Mouse (Mus musculus) brain, embryonic 14.5 days (tissue): Measurements from ENCODE around the gene Kifc1.
"Not testable (repeated sequence)": the region's sequence is repeated elsewhere in the genome, so short reads cannot be mapped to it uniquely, and the experiment has no call there.

Experiments used
- CTCF ChIP-seq: fragments of 200-500 bp; IDR thresholded peaks from 2 replicates; pipeline ENCODE4 v1.5.1; 2012; ENCODE audit warnings: inconsistent platforms, mild to moderate bottlenecking, moderate library complexity, borderline replicate concordance; ENCODE audit not compliant: insufficient read depth, insufficient read length; ENCODE audit errors: extremely low read depth
- POLR2A ChIP-seq: fragments of 200-500 bp; IDR thresholded peaks from 2 replicates; pipeline ENCODE4 v1.6.1; 2012; ENCODE audit warnings: mild to moderate bottlenecking, inconsistent platforms, borderline replicate concordance; ENCODE audit not compliant: poor library complexity, insufficient read depth, insufficient read length, severe bottlenecking; ENCODE audit errors: extremely low read depth

- not testable (repeated sequence) for TF ChIP-seq CTCF, POLR2A
Measured at GRCm38 (mm10) chr17:33887802-33888201, 2.7 kb downstream of the Kifc1 start.
